Mouse (Mus musculus) stomach, embryonic 14.5 days (tissue): ENCODE data around the gene Phpt1. TPM values are rescaled to one million over a fixed set of nuclear protein-coding genes. Genes with fewer than 3 reads are reported as not detected.

Source experiments
- ATAC-seq: fragments of 200-750 bp; cut with Nextera tagmentation; 2 replicates; pipeline ENCODE4 v1.8.0; 2017; ENCODE audit warnings: low read depth, moderate TSS enrichment; ENCODE audit not compliant: insufficient number of reproducible peaks, insufficient read depth, low FRiP score
- H3K27ac ChIP-seq: fragments of 300-500 bp; sonication (generic); 2 replicates; pipeline ENCODE4 v1.5.1; 2014; ENCODE audit warnings: mild to moderate bottlenecking, low read length, moderate library complexity, mixed read lengths
- H3K27me3 ChIP-seq: fragments of 300-500 bp; sonication (generic); 2 replicates; pipeline ENCODE4 v1.6.1; 2014; ENCODE audit warnings: low read length, control low read depth, mixed read lengths; ENCODE audit not compliant: control insufficient read depth, insufficient read depth
- H3K36me3 ChIP-seq: fragments of 300-500 bp; sonication (generic); 2 replicates; pipeline ENCODE4 v1.6.1; 2014; ENCODE audit warnings: mild to moderate bottlenecking, control low read depth, low read length, moderate library complexity, mixed read lengths; ENCODE audit not compliant: control insufficient read depth, insufficient read depth
- H3K4me1 ChIP-seq: fragments of 300-500 bp; sonication (generic); 2 replicates; pipeline ENCODE4 v1.6.1; 2014; ENCODE audit warnings: low read length, control low read depth, mixed read lengths; ENCODE audit not compliant: control insufficient read depth, insufficient read depth
- H3K4me2 ChIP-seq: fragments of 300-500 bp; sonication (generic); replicated peaks from 2 replicates; pipeline ENCODE4 v1.6.1; 2014; ENCODE audit warnings: low read depth, low read length, control low read depth
- H3K4me3 ChIP-seq: fragments of 300-500 bp; sonication (generic); 2 replicates; pipeline ENCODE4 v1.5.1; 2014; ENCODE audit warnings: low read depth, low read length, control low read depth
- H3K9ac ChIP-seq: fragments of 300-500 bp; sonication (generic); replicated peaks from 2 replicates; pipeline ENCODE4 v1.6.1; 2014; ENCODE audit warnings: low read depth, mild to moderate bottlenecking, control low read depth, low read length, moderate library complexity, mixed read lengths
- H3K9me3 ChIP-seq: fragments of 300-500 bp; sonication (generic); 2 replicates; pipeline ENCODE4 v1.6.1; 2016; ENCODE audit warnings: low read depth, low read length, control low read depth; ENCODE audit not compliant: control insufficient read depth
- WGBS: fragments of 180-500 bp; shearing (Covaris S2); extraction: QIAGEN DNeasy Blood & Tissue Kit; methylation state at CpG from one replicate; pipeline ENCODE4 v1.1.7; 2014; 5-methylcytosine and 5-hydroxymethylcytosine counted together
- polyA plus RNA-seq: library from polyadenylated mRNA; unstranded; fragments of >200 nt; fragmentation: Nextera tagmentation; extraction: Ambion mirVana; gene quantifications from 2 replicates; pipeline ENCODE4 v1.2.1, GENCODE M21; 2014

Gene Phpt1
- polyA plus RNA-seq, 1 experiment from 2014 or later, result 231 TPM

GRCm38 (mm10) chr2:25551186-25551585 is 23.8 kb downstream of the Phpt1 start:
- Histone ChIP-seq H3K27ac (no peak overlapping the region), H3K9me3 (no peaks in the 10 kb centered on the region), H3K27me3 (no peaks in the 10 kb centered on the region), H3K4me2 (no peak overlapping the region), H3K36me3 (no peaks in the 10 kb centered on the region), H3K4me1 (no peaks in the 10 kb centered on the region), H3K4me3 (no peak overlapping the region), H3K9ac (no peak overlapping the region)
- ATAC-seq, result no peak
- 23% methylated on average over 5 of the region's 5 CpGs for WGBS

GRCm38 (mm10) chr2:25549021-25549991 is 25.7 kb downstream of the Phpt1 start:
- H3K36me3 ChIP-seq, result no peaks in the 10 kb centered on the region
- WGBS, result 69% methylated on average over 9 of the region's 9 CpGs
- H3K9me3 ChIP-seq, result no peaks in the 10 kb centered on the region
- no peak overlapping the region for H3K9ac ChIP-seq
- ATAC-seq, result no peak
- H3K4me3 ChIP-seq, result no peak overlapping the region
- H3K4me2 ChIP-seq, result no peak overlapping the region
- H3K27me3 ChIP-seq, result no peaks in the 10 kb centered on the region
- H3K27ac ChIP-seq, result no peak overlapping the region
- peaks cover 7% of the 10 kb centered on the region for H3K4me1 ChIP-seq

- Histone ChIP-seq H3K4me3 (peak within 1 kb of the TSS; percentile 72), H3K4me1 (peaks cover 7% of the 10 kb centered on the region), H3K4me2 (peak within 1 kb of the TSS; percentile 73), H3K36me3 (no peaks in the 10 kb centered on the region), H3K27me3 (no peaks in the 10 kb centered on the region), H3K9ac (peak within 1 kb of the TSS; percentile 73), H3K27ac (peak within 1 kb of the TSS; percentile 68), H3K9me3 (no peaks in the 10 kb centered on the region)
- 3% methylated on average over 48 of the region's 48 CpGs for WGBS
- peak; percentile 99 for ATAC-seq
Measured at GRCm38 (mm10) chr2:25546811-25547491, 28.1 kb downstream of the Phpt1 start, which contains the start of gene Traf2. TSS of gene Traf2 (minus strand) at chr2:25546940.

GRCm38 (mm10) chr2:25545996-25546810 is 28.8 kb downstream of the Phpt1 start:
- Histone ChIP-seq H3K4me1 (peaks cover 7% of the 10 kb centered on the region), H3K36me3 (no peaks in the 10 kb centered on the region), H3K9me3 (no peaks in the 10 kb centered on the region), H3K27ac (peak overlapping the region; percentile 68), H3K9ac (peak overlapping the region; percentile 73), H3K4me3 (peak overlapping the region; percentile 72), H3K27me3 (no peaks in the 10 kb centered on the region), H3K4me2 (peak overlapping the region; percentile 73)
- ATAC-seq, result peak; percentile 61
- 5% methylated on average over 43 of the region's 43 CpGs for WGBS

GRCm38 (mm10) chr2:25541644-25542367 is 33.2 kb downstream of the Phpt1 start:
- no peak for ATAC-seq

GRCm38 (mm10) chr2:25540541-25540948 is 34.5 kb downstream of the Phpt1 start:
- 95% methylated on average over 4 of the region's 4 CpGs for WGBS
- H3K4me2 ChIP-seq, result no peak overlapping the region
- no peaks in the 10 kb centered on the region for H3K27me3 ChIP-seq
- H3K4me1 ChIP-seq, result peaks cover 1% of the 10 kb centered on the region
- H3K9me3 ChIP-seq, result no peaks in the 10 kb centered on the region
- H3K4me3 ChIP-seq, result no peak overlapping the region
- H3K36me3 ChIP-seq, result peaks cover 21% of the 10 kb centered on the region
- H3K9ac ChIP-seq, result no peak overlapping the region
- no peak for ATAC-seq
- H3K27ac ChIP-seq, result no peak overlapping the region

More at GRCm38 (mm10) chr2:25541644-25542367, 33.2 kb downstream of the Phpt1 start:
- Histone ChIP-seq H3K4me3 (no peak overlapping the region), H3K27ac (no peak overlapping the region), H3K36me3 (peaks cover 9% of the 10 kb centered on the region), H3K27me3 (no peaks in the 10 kb centered on the region), H3K9me3 (no peaks in the 10 kb centered on the region), H3K4me2 (no peak overlapping the region), H3K9ac (no peak overlapping the region), H3K4me1 (peaks cover 7% of the 10 kb centered on the region)
- 69% methylated on average over 10 of the region's 10 CpGs for WGBS

GRCm38 (mm10) chr2:25536531-25536930 is 38.5 kb downstream of the Phpt1 start:
- H3K36me3 ChIP-seq, result peaks cover 29% of the 10 kb centered on the region
- ATAC-seq, result no peak
- WGBS, result 80% methylated on average over 8 of the region's 8 CpGs

More at GRCm38 (mm10) chr2:25536531-25536930, 38.5 kb downstream of the Phpt1 start:
- Histone ChIP-seq H3K9me3 (no peaks in the 10 kb centered on the region), H3K4me3 (no peak overlapping the region), H3K27me3 (no peaks in the 10 kb centered on the region), H3K4me2 (no peak overlapping the region), H3K9ac (no peak overlapping the region), H3K27ac (no peak overlapping the region), H3K4me1 (no peaks in the 10 kb centered on the region)
